Mouse (Mus musculus): ENCODE measurements around the gene Hist1h1c.
A peak's percentile ranks its signal among the peaks of the same experiment; 100 is the strongest.

Hist1h1c gene

GRCm38 (mm10) chr13:23745381-23746161 is 7.0 kb downstream of the Hist1h1c start, which contains the start of gene Hist1h3c:
Gene Hist1h3c (minus strand): TSS chr13:23745602.
- peak; percentile 91 for DNase-seq (ENCODE audit: low read depth, low spot score)

- peak; percentile 91 for DNase-seq (ENCODE audit: low read depth, low spot score)
These were observed 7.8 kb downstream of the Hist1h1c start, which contains the start of gene Hist1h2bb for GRCm38 (mm10) chr13:23746201-23747080. Gene Hist1h2bb (plus strand): TSS chr13:23746734.

GRCm38 (mm10) chr13:23747081-23747891 is 8.7 kb downstream of the Hist1h1c start:
- peak; percentile 45 for DNase-seq (ENCODE audit: low read depth, low spot score)

DNA sequence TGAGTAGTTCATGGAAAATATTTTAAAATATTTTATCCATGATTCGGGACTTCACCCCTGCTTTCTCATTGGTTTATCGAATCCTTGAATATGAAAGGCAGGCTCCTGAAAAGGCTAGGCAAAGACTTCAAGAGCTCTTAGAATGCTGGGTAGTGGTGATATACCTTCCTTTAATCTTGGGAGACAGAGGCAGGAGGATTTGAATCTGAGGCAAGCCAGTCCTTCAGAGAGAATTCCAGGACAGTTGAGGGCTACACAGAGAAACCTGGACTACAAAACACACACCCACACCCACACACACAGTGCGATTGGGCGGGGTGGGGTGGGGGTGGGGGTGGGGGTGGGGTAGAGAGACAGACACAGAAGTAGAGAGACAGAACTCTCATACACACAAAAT is 9.3 kb downstream of the Hist1h1c start:
- no peak for DNase-seq (ENCODE audit: low read depth, low spot score)

GRCm38 (mm10) chr13:23749563-23750121 is 11.0 kb downstream of the Hist1h1c start:
- no peak for DNase-seq (ENCODE audit: low read depth, low spot score)

GRCm38 (mm10) chr13:23750839-23751477 is 12.3 kb downstream of the Hist1h1c start, which contains the start of gene Hist1h2ab:
Gene Hist1h2ab (plus strand): TSS chr13:23751126.
- DNase-seq (ENCODE audit: low read depth, low spot score): peak; percentile 76

- DNase-seq (ENCODE audit: low read depth, low spot score): peak; percentile 54
These were observed 12.9 kb downstream of the Hist1h1c start for GRCm38 (mm10) chr13:23751478-23751956.

DNA sequence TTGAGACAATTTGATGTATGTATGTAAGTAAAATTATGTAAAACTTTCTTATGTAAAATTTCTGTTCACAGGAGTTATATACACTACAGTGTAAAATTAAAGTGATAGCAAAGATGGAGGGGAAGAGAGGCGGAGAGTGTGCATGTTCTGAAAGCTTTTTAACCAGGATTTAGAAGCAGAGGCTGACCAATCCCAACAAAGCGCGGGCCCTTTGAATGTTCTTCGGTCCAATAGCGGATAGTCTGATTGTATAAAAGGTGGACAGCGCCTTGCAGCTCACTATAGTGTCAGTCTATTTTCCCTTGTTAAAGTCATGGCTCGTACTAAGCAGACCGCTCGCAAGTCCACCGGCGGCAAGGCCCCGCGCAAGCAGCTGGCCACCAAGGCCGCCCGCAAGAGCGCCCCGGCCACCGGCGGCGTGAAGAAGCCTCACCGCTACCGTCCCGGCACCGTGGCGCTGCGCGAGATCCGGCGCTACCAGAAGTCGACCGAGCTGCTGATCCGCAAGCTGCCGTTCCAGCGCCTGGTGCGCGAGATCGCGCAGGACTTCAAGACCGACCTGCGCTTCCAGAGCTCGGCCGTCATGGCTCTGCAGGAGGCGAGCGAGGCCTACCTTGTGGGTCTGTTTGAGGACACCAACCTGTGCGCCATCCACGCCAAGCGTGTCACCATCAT is 13.6 kb downstream of the Hist1h1c start, which contains the start of gene Hist1h3b:
Hist1h3b (plus strand) TSS at position 201 of the 675 bp plus-strand sequence.
- peak; percentile 85 for DNase-seq (ENCODE audit: low read depth, low spot score)

GRCm38 (mm10) chr13:23752742-23753172 is 14.1 kb downstream of the Hist1h1c start:
- no peak for DNase-seq (ENCODE audit: low read depth, low spot score)

DNA sequence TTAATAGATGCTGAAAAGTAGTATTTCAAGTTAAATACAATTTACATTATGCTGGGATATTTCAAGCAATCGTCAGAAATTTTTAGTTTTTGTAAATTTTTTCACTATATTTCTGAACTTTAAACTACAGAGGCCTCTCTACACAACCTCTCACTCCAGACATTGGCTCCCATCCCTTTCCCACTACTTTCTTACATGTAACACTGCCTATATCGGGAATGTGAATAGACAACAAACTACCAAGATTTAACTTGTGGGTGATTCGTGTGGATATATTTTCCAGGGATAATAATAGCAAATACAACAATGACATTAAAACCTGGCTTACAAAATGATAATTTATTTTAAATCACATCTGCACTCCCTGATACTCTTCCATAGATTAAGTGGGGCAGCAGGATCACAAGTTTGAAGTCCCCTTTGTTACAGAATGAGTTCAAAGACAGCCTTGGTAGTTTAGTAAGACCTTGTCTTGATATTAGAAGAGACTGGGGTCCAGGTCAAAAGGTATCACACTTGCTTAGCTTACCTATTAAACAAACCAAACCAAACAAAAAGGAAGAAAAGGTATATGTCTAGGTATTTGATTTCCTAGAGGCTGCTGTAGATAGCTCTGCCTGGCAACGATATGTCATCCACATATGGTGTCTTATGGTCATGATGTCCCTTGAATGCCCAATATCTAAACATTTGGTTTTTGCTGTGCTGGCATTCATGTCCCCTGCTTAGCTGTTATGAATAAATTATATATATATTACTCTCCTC is 14.9 kb downstream of the Hist1h1c start:
- DNase-seq (ENCODE audit: low read depth, low spot score): no peak

GRCm38 (mm10) chr13:23755000-23755399 is 16.4 kb downstream of the Hist1h1c start:
- DNase-seq (ENCODE audit: low read depth, low spot score): no peak

- DNase-seq (ENCODE audit: low read depth, low spot score): peak; percentile 92
These were observed 18.2 kb downstream of the Hist1h1c start, which contains the start of gene Hist1h4b for GRCm38 (mm10) chr13:23756790-23757189. Gene Hist1h4b (plus strand): TSS chr13:23757013.

DNA sequence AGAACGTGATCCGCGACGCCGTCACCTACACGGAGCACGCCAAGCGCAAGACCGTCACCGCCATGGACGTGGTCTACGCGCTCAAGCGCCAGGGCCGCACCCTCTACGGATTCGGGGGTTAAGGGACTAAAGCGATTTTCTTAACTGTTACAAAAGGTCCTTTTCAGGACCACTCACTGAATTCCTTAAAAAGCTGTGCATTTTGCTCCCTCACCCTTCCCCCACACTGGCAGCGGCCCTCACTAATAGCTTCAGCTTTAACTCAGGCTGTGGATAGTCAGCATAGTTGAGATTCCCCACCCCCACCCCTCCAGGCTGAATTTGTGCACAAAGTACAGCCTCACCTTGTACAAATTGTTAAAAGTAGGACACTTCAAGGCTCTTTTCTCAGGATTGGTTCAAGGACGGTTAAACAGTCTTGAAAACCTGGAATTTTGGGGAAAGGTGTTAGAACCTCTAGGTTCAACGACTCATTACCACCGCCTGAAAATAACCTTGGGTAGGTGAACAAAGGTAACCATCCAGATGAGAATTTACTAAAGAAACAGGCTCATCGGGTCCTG is 18.7 kb downstream of the Hist1h1c start:
- DNase-seq (ENCODE audit: low read depth, low spot score): peak; percentile 49

DNA sequence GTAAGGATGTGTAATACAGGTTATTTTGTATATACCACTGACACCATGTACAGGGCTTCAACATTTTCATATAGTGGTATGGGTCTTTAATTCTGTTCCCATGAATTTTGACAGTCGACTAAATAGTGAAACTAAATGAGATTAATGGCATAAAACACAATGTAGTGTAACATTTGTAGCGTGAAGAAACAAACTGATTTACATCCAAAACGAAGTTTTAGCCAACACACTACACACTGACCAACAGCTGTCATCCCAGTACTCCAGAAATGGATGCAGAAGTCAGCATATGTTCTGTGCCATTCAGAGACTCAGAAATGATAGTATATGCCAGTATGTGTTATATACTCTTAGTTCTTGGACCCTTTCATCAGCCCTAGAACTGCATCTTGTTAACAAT is 19.3 kb downstream of the Hist1h1c start:
- DNase-seq (ENCODE audit: low read depth, low spot score): no peak

DNA sequence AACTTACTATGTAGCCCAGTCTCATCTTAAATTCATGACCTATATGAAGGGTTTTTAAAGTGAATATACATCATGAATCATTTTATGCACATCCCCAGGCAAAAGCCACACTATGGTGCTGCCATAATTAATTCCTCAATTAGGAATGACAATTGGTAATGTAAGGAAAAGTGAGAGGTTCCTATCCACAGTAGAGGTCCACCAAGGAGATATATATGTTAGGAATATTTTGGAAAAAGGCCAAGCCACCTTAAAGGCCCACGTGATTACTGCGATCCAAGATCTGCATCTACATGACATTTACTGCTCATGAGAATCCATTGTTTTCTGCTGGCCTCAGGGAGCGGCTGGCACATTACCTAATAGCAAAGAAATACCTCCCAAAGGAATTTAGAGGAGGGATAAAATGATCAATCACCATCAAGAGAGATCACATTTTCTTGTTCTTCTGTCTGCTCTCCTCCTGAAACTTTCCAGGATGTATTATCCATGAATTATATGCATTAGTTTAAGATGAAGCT is 20.7 kb downstream of the Hist1h1c start:
- DNase-seq (ENCODE audit: low read depth, low spot score): no peak

- peak; percentile 54 for DNase-seq (ENCODE audit: low read depth, low spot score)
These were observed 21.3 kb downstream of the Hist1h1c start for GRCm38 (mm10) chr13:23759916-23760239.

DNA sequence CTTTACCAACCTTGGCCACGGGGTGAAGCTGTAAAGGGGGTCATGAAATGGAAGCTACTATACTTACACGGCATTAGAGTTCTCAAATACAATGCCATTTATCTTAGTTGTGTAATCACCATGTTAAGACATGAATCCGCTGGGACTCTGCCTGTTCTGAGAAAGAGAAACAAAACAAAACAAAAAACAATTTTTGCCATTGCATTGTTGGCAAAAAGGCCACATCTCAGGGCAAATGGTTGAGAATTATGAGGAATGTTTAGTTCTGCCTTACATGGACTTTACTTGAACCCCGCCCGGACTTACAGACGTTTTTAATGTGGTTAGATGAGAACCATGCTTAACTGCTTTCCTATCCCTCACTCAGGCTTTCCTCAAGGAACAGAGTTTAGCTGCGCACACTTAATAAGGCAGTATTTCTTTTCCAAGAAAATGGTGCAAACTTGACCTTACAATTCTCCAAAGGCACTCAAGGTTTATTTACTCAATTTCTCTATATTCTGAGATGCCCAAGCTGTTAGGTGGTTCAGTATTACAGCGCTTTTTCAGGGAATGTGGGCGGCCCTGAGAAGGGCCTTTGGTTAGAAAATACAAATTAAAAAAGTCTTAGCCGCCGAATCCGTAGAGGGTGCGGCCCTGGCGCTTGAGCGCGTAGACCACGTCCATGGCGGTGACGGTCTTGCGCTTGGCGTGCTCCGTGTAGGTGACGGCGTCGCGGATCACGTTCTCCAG is 21.8 kb downstream of the Hist1h1c start:
- peak; percentile 41 for DNase-seq (ENCODE audit: low read depth, low spot score)

Measured in CD4-positive helper T cell, adult 2 months (primary cell).